Mouse (Mus musculus): ENCODE results near the gene Lrrk1.

GRCm38 (mm10) chr7:66282265-66282664, 105.9 kb downstream of the Lrrk1 start:
- TF ChIP-seq CTCF (IDR thresholded peaks at IDR 0.05) (no peak), POLR2A (IDR thresholded peaks at IDR 0.05; ENCODE audit: insufficient read depth, low read depth, low read length) (no peak)
